Mouse (Mus musculus): ENCODE data around the gene Pnpla5. TPM values are rescaled to one million over a fixed set of nuclear protein-coding genes. Genes with fewer than 3 reads are reported as not detected.
A peak's percentile ranks its signal among the peaks of the same experiment; 100 is the strongest.
"Not testable (repeated sequence)": the region's sequence is repeated elsewhere in the genome, so short reads cannot be mapped to it uniquely, and the experiment has no call there.

Pnpla5 gene
- polyA plus RNA-seq, 1 experiment from 2014 or later, result 0.07 TPM

DNA sequence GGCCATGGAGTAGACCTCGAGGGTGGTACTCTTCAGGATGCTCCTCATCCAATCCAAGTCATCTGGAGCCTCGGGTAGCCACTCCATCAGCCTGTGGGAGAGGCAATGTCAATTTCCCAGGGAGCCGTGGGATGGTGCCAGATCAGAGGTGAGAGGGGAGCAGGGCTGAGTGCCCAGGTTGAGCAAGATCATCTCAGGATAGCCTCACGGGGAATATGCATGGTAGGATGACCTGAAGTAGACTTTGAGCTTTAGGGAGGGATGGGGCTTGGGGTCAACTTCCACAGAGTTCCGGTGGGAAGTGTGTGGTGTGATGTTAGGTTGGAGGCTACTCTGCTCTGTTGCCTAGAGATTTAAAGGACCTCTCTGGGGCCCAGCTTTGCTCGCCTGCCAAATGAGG, 9.1 kb downstream of the Pnpla5 start:
- H3K4me2 ChIP-seq, result no peak overlapping the region
- H3K27me3 ChIP-seq (replicated peaks), result no peaks in the 10 kb centered on the region
- no peaks in the 10 kb centered on the region for H3K4me1 ChIP-seq
- no peak overlapping the region for H3K9ac ChIP-seq
- no peak overlapping the region for H3K27ac ChIP-seq
- no peak for ATAC-seq
- H3K36me3 ChIP-seq, result no peaks in the 10 kb centered on the region
- no peaks in the 10 kb centered on the region for H3K9me3 ChIP-seq (replicated peaks)
- whole genome bisulfite sequencing (ENCODE audit: insufficient replicate concordance), result 50% methylated on average over 6 of the region's 6 CpGs
- H3K4me3 ChIP-seq, result no peak overlapping the region

DNA sequence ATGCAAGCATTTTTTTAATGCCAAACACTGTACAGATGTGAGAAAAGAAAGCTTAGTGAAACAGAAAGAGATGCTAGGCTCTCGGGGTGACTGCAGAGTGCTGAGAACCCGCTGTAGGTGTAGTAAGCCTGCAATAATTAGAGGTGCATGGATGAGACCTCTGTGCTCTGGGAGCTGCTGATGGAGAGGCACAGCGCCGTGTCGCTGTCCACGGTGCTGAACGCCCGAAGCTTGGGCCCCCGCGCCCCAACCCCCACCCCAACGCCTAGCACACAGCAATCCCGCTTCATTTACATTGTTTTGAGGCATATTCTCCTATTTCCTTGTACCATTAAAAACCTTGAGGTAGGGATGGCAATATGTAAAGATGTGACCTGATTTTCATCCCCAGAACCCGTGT, 14.1 kb downstream of the Pnpla5 start:
- Histone ChIP-seq H3K4me3 (no peak overlapping the region), H3K4me2 (no peak overlapping the region), H3K9ac (no peak overlapping the region), H3K27me3 (replicated peaks) (peaks cover 44% of the 10 kb centered on the region), H3K27ac (no peak overlapping the region), H3K36me3 (no peaks in the 10 kb centered on the region), H3K4me1 (peaks cover 10% of the 10 kb centered on the region), H3K9me3 (replicated peaks) (no peaks in the 10 kb centered on the region)
- no peak for ATAC-seq
- 8% methylated on average over 13 of the region's 13 CpGs for WGBS (ENCODE audit: insufficient replicate concordance)

GRCm38 (mm10) chr15:84105924-84106500, 17.0 kb downstream of the Pnpla5 start:
- Histone ChIP-seq H3K27ac (no peak overlapping the region), H3K4me2 (peak overlapping the region; percentile 66), H3K9me3 (replicated peaks) (no peaks in the 10 kb centered on the region), H3K9ac (no peak overlapping the region), H3K4me3 (peak overlapping the region; percentile 45), H3K4me1 (peaks cover 10% of the 10 kb centered on the region), H3K36me3 (no peaks in the 10 kb centered on the region), H3K27me3 (replicated peaks) (peaks cover 49% of the 10 kb centered on the region)
- ATAC-seq, result no peak
- 12% methylated on average over 12 of the region's 12 CpGs for WGBS (ENCODE audit: insufficient replicate concordance)

GRCm38 (mm10) chr15:84105105-84105923, 17.7 kb downstream of the Pnpla5 start, which contains the start of gene Sult4a1:
TSS of gene Sult4a1 (minus strand) at chr15:84105754.
- no peak for ATAC-seq
- no peak within 1 kb of the TSS for H3K9ac ChIP-seq
- H3K27ac ChIP-seq, result no peak within 1 kb of the TSS
- H3K27me3 ChIP-seq (replicated peaks), result peaks cover 49% of the 10 kb centered on the region
- no peaks in the 10 kb centered on the region for H3K36me3 ChIP-seq
- peak within 1 kb of the TSS; percentile 45 for H3K4me3 ChIP-seq
- H3K4me1 ChIP-seq, result peaks cover 10% of the 10 kb centered on the region
- WGBS (ENCODE audit: insufficient replicate concordance), result 3% methylated on average over 77 of the region's 77 CpGs
- peak within 1 kb of the TSS; percentile 66 for H3K4me2 ChIP-seq
- H3K9me3 ChIP-seq (replicated peaks), result no peaks in the 10 kb centered on the region

- no peaks in the 10 kb centered on the region for H3K9me3 ChIP-seq (replicated peaks)
- no peak overlapping the region for H3K27ac ChIP-seq
- ATAC-seq, result 0 out of 2 replicates have a peak, but pooled peaks have one; percentile 35
- WGBS (ENCODE audit: insufficient replicate concordance), result 55% methylated on average over 7 of the region's 7 CpGs
- no peaks in the 10 kb centered on the region for H3K36me3 ChIP-seq
- peaks cover 49% of the 10 kb centered on the region for H3K27me3 ChIP-seq (replicated peaks)
- no peak overlapping the region for H3K9ac ChIP-seq
- no peak overlapping the region for H3K4me2 ChIP-seq
- peaks cover 10% of the 10 kb centered on the region for H3K4me1 ChIP-seq
- H3K4me3 ChIP-seq, result no peak overlapping the region
Observed at GRCm38 (mm10) chr15:84104626-84105025, 18.3 kb downstream of the Pnpla5 start.

GRCm38 (mm10) chr15:84097536-84097935, 25.4 kb downstream of the Pnpla5 start:
- H3K36me3 ChIP-seq; H3K27ac ChIP-seq; H3K27me3 ChIP-seq (replicated peaks); H3K9me3 ChIP-seq (replicated peaks); H3K4me2 ChIP-seq; H3K9ac ChIP-seq; H3K4me3 ChIP-seq; ATAC-seq; H3K4me1 ChIP-seq: not testable (repeated sequence)
- 58% methylated on average over 15 of the region's 15 CpGs for WGBS (ENCODE audit: insufficient replicate concordance)

DNA sequence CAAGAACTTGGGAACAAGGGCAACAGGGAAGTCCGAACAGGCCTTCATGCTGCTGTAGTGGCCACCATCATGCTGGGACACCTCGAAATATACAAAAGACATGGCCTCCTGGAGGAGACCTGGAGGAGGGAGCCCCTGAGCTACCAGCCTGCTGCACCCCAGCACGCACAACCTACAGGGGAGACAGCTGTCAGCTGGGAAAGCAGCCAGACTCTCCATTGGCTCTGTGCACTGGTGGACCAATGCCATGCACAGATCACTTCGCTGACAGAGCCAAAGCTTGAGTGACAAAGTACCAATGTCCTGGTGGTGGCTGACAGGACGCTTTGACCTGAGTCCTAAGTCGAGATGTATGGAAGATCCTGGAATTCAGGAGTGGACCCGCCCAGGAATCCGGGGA, 26.9 kb downstream of the Pnpla5 start:
- H3K4me2 ChIP-seq, result no peak overlapping the region
- no peak for ATAC-seq
- 61% methylated on average over 8 of the region's 8 CpGs for WGBS (ENCODE audit: insufficient replicate concordance)

DNA sequence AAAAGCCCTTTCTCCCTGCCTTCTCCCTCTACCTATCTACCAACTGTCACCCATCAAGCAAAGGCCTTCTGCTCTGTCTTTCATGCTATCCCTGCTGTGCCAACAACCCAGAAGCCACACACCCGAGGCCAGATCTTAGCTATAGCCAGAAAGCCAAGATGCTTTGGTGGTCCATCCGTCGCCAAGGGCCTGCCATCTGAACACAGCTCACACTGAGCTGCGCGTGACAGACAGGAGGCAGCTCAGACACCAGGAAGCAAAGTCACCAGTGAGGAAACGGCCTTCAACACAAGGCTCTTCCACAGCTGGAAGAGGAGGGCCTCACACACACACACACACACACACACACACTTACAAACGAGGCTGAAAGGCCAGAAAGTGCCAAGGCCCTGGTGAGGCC, 28.1 kb downstream of the Pnpla5 start:
- ATAC-seq, result no peak
- 45% methylated on average over 7 of the region's 7 CpGs for WGBS (ENCODE audit: insufficient replicate concordance)
- no peak overlapping the region for H3K27ac ChIP-seq

More for the DNA sequence above, 26.9 kb downstream of the Pnpla5 start:
- no peaks in the 10 kb centered on the region for H3K4me1 ChIP-seq
- H3K4me3 ChIP-seq, result no peak overlapping the region
- H3K27me3 ChIP-seq (replicated peaks), result no peaks in the 10 kb centered on the region
- no peaks in the 10 kb centered on the region for H3K9me3 ChIP-seq (replicated peaks)
- no peaks in the 10 kb centered on the region for H3K36me3 ChIP-seq
- H3K27ac ChIP-seq, result no peak overlapping the region
- no peak overlapping the region for H3K9ac ChIP-seq

GRCm38 (mm10) chr15:84086775-84087174, 36.2 kb downstream of the Pnpla5 start:
- Histone ChIP-seq H3K4me1 (no peaks in the 10 kb centered on the region), H3K4me3 (no peak overlapping the region), H3K4me2 (no peak overlapping the region), H3K9ac (no peak overlapping the region), H3K27ac (no peak overlapping the region), H3K36me3 (no peaks in the 10 kb centered on the region), H3K27me3 (replicated peaks) (no peaks in the 10 kb centered on the region), H3K9me3 (replicated peaks) (no peaks in the 10 kb centered on the region)
- 46% methylated on average over 9 of the region's 9 CpGs for WGBS (ENCODE audit: insufficient replicate concordance)
- no peak for ATAC-seq

More for the DNA sequence above, 28.1 kb downstream of the Pnpla5 start:
- Histone ChIP-seq H3K36me3 (no peaks in the 10 kb centered on the region), H3K9ac (no peak overlapping the region), H3K27me3 (replicated peaks) (no peaks in the 10 kb centered on the region), H3K4me3 (no peak overlapping the region), H3K4me1 (no peaks in the 10 kb centered on the region), H3K9me3 (replicated peaks) (no peaks in the 10 kb centered on the region), H3K4me2 (no peak overlapping the region)

DNA sequence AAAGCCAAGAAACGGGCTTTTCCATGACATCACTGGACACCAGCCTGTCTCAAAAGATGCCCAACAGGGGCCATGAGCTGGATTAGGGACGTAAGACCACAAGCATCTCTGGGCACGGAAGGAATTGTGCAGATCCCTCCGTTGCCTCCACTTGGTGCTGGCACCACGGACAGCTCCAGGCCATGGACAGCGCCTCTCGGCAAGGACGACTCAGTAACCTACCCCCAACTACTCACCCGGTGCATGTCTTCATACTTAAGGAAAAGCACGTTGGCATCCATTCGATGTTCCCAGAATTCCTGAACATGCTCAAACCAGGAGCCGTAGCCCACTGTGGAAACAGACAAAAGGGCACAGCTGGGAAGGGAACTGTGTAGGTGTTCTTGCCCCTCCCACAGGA, 36.6 kb downstream of the Pnpla5 start:
- Histone ChIP-seq H3K4me1 (no peaks in the 10 kb centered on the region), H3K9ac (no peak overlapping the region), H3K27me3 (replicated peaks) (no peaks in the 10 kb centered on the region), H3K4me2 (no peak overlapping the region), H3K4me3 (no peak overlapping the region), H3K36me3 (no peaks in the 10 kb centered on the region), H3K27ac (no peak overlapping the region), H3K9me3 (replicated peaks) (no peaks in the 10 kb centered on the region)
- no peak for ATAC-seq
- 32% methylated on average over 12 of the region's 12 CpGs for WGBS (ENCODE audit: insufficient replicate concordance)

DNA sequence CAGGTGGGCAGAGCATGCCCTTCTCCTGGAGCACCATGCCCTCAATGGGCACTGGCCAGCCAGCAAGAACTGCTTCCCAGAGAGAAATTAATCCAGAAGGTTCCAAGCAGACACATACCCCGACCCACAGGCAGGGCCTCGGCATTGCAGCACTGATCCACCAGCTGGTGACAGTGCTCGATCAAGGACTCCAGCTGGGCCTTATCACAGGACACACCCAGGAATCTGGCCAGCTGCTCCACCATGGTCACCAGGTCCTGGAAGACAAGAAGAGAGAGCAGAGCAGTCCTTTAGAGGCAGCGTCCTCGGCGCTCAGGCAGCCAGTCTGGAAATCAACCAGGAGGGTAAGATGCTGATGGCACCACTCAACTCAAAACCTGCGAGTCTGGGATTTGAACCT, 42.9 kb downstream of the Pnpla5 start:
- Histone ChIP-seq H3K4me2 (no peak overlapping the region), H3K27me3 (replicated peaks) (peaks cover 9% of the 10 kb centered on the region), H3K4me1 (no peaks in the 10 kb centered on the region), H3K9ac (no peak overlapping the region), H3K4me3 (no peak overlapping the region), H3K36me3 (no peaks in the 10 kb centered on the region), H3K27ac (no peak overlapping the region), H3K9me3 (replicated peaks) (no peaks in the 10 kb centered on the region)
- WGBS (ENCODE audit: insufficient replicate concordance), result 45% methylated on average over 7 of the region's 7 CpGs
- no peak for ATAC-seq

GRCm38 (mm10) chr15:84079519-84079918, 43.5 kb downstream of the Pnpla5 start:
- H3K27me3 ChIP-seq (replicated peaks), result peaks cover 15% of the 10 kb centered on the region
- ATAC-seq, result no peak
- WGBS (ENCODE audit: insufficient replicate concordance), result 67% methylated on average over 2 of the region's 2 CpGs
- H3K4me2 ChIP-seq, result no peak overlapping the region
- H3K9ac ChIP-seq, result no peak overlapping the region
- H3K27ac ChIP-seq, result no peak overlapping the region
- no peak overlapping the region for H3K4me3 ChIP-seq
- H3K36me3 ChIP-seq, result no peaks in the 10 kb centered on the region
- no peaks in the 10 kb centered on the region for H3K9me3 ChIP-seq (replicated peaks)
- no peaks in the 10 kb centered on the region for H3K4me1 ChIP-seq
